Mouse (Mus musculus) kidney, postnatal 25 days (tissue): Measurements from ENCODE around the gene Nos1ap.
A peak's percentile ranks its signal among the peaks of the same experiment; 100 is the strongest.

Source experiments
- DNase-seq, 2 experiments: peaks; one replicate each; pipeline ENCODE4 v3.0.0; 2021; ENCODE audit warnings: mixed read lengths in 2 of 2

The Nos1ap gene

GRCm38 (mm10) chr1:170273252-170273651, 316.4 kb downstream of the Nos1ap start:
- no peak for DNase-seq

- no peak for DNase-seq
These were observed 319.0 kb downstream of the Nos1ap start for GRCm38 (mm10) chr1:170270696-170271095.

GRCm38 (mm10) chr1:170270281-170270680, 319.4 kb downstream of the Nos1ap start:
- no peak for DNase-seq

- DNase-seq = peak; percentile 86 to 93
These were observed 334.1 kb downstream of the Nos1ap start for GRCm38 (mm10) chr1:170255560-170255910.

DNA sequence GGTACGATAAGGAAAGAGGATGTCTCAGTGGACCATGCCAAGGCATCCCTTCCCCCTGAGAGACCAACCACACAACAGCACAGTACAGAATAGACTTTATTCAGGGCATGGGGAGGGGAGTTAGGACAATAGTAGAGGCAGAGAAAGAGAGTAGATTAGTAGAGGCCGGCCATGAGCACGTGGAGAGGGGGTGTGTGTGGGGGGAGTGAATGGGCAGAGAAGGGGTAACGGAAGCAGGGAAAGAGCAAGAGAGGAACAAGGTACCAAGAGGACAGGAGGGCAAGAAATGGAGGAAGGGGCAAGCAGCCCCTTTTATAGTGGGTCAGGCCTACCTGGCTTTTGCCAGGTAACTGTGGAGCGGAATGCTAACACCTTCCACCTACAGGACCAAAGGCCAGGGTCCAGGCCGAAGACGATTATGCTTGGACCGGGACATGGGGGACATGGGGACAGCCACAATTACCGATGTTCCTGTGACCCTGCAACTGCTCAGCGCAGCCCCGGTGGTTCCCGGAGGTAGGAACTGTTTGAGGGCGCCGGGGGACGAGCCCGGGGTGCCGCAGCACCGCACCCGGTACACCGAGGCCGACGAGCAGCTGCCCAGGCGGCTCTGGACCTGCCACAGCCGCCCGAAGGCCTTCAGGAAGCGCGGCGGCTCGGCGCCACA, 334.6 kb downstream of the Nos1ap start:
- DNase-seq = no peak
